Mouse (Mus musculus): ENCODE measurements at regions not wholly inside any gene's neighbourhood (a gene's known extent, or its start where the extent isn't known, plus 50 kb on each side); places are given as distances from the start of the nearest gene placed in this dataset.

DNA sequence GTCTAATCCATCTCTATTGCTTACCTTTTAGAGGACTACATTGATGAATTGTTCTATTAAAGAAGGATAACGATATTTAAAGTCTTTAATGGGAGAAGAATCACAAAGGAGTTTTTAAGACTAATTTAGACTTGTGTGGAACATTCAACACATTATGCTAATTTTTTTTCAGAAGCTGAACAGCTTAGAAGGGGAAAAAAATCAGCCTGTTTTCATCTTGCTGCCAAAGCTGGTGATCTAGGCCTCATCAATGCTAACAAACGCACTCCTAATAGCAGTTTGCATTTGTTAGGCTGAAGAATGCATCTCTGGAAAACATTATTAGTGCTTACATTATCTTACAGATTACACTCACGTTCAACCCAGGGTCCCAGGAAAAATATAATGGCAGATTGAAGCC, 126.2 kb downstream of the 9530068E07Rik start:
- no peaks in the 10 kb centered on the region for H3K27me3 ChIP-seq (ENCODE audit: control insufficient read depth, insufficient read depth, low read length)
- H3K79me2 ChIP-seq (ENCODE audit: control insufficient read depth, insufficient read depth, low read length): no peaks in the 10 kb centered on the region
- WGBS: 83% methylated on average over 3 of the region's 3 CpGs
- H3K27ac ChIP-seq (replicated peaks; ENCODE audit: insufficient read depth, low read depth, low read length): no peak overlapping the region
- H3K36me3 ChIP-seq (ENCODE audit: control insufficient read depth, insufficient read depth, low read length): no peaks in the 10 kb centered on the region
- H3K4me3 ChIP-seq (ENCODE audit: insufficient read depth, low read depth, low read length): no peak overlapping the region
- TF ChIP-seq CTCF (IDR thresholded peaks at IDR 0.05; ENCODE audit: low read depth, low read length): no peak
- no peak for TF ChIP-seq POLR2A (IDR thresholded peaks at IDR 0.05; ENCODE audit: extremely low read depth, insufficient read depth, low read length)
- DNase-seq (ENCODE audit: extremely low read depth, low read depth, low spot score): no peak
- no peaks in the 10 kb centered on the region for H3K4me1 ChIP-seq (ENCODE audit: control insufficient read depth, insufficient read depth, low read length)
- H3K9ac ChIP-seq (ENCODE audit: low read depth, low read length): no peak overlapping the region

- H3K4me3 ChIP-seq (ENCODE audit: insufficient read depth, low read depth, low read length): no peak overlapping the region
- H3K4me1 ChIP-seq (ENCODE audit: control insufficient read depth, insufficient read depth, low read length): no peaks in the 10 kb centered on the region
- no peak overlapping the region for H3K9ac ChIP-seq (ENCODE audit: low read depth, low read length)
- no peak for DNase-seq (ENCODE audit: extremely low read depth, low read depth, low spot score)
- no peaks in the 10 kb centered on the region for H3K36me3 ChIP-seq (ENCODE audit: control insufficient read depth, insufficient read depth, low read length)
- 75% methylated on average over 4 of the region's 4 CpGs for WGBS
- H3K27me3 ChIP-seq (ENCODE audit: control insufficient read depth, insufficient read depth, low read length): no peaks in the 10 kb centered on the region
- H3K27ac ChIP-seq (replicated peaks; ENCODE audit: insufficient read depth, low read depth, low read length): no peak overlapping the region
- no peak for TF ChIP-seq CTCF (IDR thresholded peaks at IDR 0.05; ENCODE audit: low read depth, low read length)
- no peak for TF ChIP-seq POLR2A (IDR thresholded peaks at IDR 0.05; ENCODE audit: extremely low read depth, insufficient read depth, low read length)
- H3K79me2 ChIP-seq (ENCODE audit: control insufficient read depth, insufficient read depth, low read length): no peaks in the 10 kb centered on the region
Observed at GRCm38 (mm10) chr11:52523191-52523590, 127.0 kb downstream of the 9530068E07Rik start.

DNA sequence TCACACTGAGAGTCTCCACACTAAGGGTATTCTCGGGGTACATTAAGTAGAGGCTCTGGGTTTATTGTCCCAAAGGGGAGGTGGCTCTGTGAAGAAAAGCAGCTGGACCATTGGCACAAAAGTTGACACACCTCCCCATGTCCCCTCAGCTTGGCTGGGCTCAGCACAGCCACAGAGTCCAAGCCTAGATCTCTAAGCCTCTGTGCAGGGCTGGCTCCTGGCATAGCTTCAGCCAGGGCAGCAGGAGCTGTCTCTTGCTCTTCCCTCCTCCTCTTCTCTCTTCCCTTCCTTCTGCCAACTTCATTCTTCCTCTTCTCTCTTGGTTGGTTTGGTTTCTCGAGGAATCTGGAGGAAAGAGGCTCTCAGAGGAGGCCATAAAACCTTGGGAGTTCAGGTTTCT, 127.4 kb downstream of the 9530068E07Rik start:
- H3K4me3 ChIP-seq (ENCODE audit: insufficient read depth, low read depth, low read length): no peak overlapping the region
- no peaks in the 10 kb centered on the region for H3K4me1 ChIP-seq (ENCODE audit: control insufficient read depth, insufficient read depth, low read length)
- 53% methylated on average over 2 of the region's 2 CpGs for WGBS
- no peaks in the 10 kb centered on the region for H3K79me2 ChIP-seq (ENCODE audit: control insufficient read depth, insufficient read depth, low read length)
- no peaks in the 10 kb centered on the region for H3K27me3 ChIP-seq (ENCODE audit: control insufficient read depth, insufficient read depth, low read length)
- TF ChIP-seq POLR2A (IDR thresholded peaks at IDR 0.05; ENCODE audit: extremely low read depth, insufficient read depth, low read length) (no peak), CTCF (IDR thresholded peaks at IDR 0.05; ENCODE audit: low read depth, low read length) (no peak)
- no peak overlapping the region for H3K9ac ChIP-seq (ENCODE audit: low read depth, low read length)
- no peak overlapping the region for H3K27ac ChIP-seq (replicated peaks; ENCODE audit: insufficient read depth, low read depth, low read length)
- no peak for DNase-seq (ENCODE audit: extremely low read depth, low read depth, low spot score)
- no peaks in the 10 kb centered on the region for H3K36me3 ChIP-seq (ENCODE audit: control insufficient read depth, insufficient read depth, low read length)

DNA sequence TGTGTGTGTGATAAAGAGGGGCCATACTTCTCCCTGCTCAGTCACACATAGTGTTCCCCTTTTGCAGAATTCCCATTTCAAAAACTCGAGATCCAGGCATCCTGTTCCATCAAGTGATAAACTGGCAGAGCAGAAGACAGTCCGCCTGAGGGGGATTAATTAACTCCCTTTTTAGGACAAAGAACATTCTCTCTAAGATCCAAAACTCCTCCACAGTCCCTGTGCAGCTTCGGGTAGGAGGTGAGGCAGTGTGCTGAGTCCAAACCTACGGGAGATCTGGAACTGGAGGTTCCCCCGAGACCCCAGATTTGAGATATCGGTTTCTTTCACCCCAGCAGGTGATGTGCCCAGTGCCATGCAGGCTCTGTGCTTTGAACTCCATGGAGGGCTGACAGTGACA, 129.2 kb downstream of the 9530068E07Rik start:
- 65% methylated on average over 6 of the region's 6 CpGs for WGBS
- Histone ChIP-seq H3K27me3 (ENCODE audit: control insufficient read depth, insufficient read depth, low read length) (no peaks in the 10 kb centered on the region), H3K27ac (replicated peaks; ENCODE audit: insufficient read depth, low read depth, low read length) (no peak overlapping the region), H3K4me3 (ENCODE audit: insufficient read depth, low read depth, low read length) (no peak overlapping the region), H3K79me2 (ENCODE audit: control insufficient read depth, insufficient read depth, low read length) (no peaks in the 10 kb centered on the region), H3K36me3 (ENCODE audit: control insufficient read depth, insufficient read depth, low read length) (no peaks in the 10 kb centered on the region), H3K9ac (ENCODE audit: low read depth, low read length) (no peak overlapping the region), H3K4me1 (ENCODE audit: control insufficient read depth, insufficient read depth, low read length) (no peaks in the 10 kb centered on the region)
- no peak for DNase-seq (ENCODE audit: extremely low read depth, low read depth, low spot score)
- TF ChIP-seq CTCF (IDR thresholded peaks at IDR 0.05; ENCODE audit: low read depth, low read length): no peak
- no peak for TF ChIP-seq POLR2A (IDR thresholded peaks at IDR 0.05; ENCODE audit: extremely low read depth, insufficient read depth, low read length)

GRCm38 (mm10) chr11:52526306-52526705, 130.1 kb downstream of the 9530068E07Rik start:
- no peaks in the 10 kb centered on the region for H3K27me3 ChIP-seq (ENCODE audit: control insufficient read depth, insufficient read depth, low read length)
- TF ChIP-seq CTCF (IDR thresholded peaks at IDR 0.05; ENCODE audit: low read depth, low read length) (no peak), POLR2A (IDR thresholded peaks at IDR 0.05; ENCODE audit: extremely low read depth, insufficient read depth, low read length) (no peak)
- no peak for DNase-seq (ENCODE audit: extremely low read depth, low read depth, low spot score)
- H3K36me3 ChIP-seq (ENCODE audit: control insufficient read depth, insufficient read depth, low read length): no peaks in the 10 kb centered on the region
- no peak overlapping the region for H3K27ac ChIP-seq (replicated peaks; ENCODE audit: insufficient read depth, low read depth, low read length)
- WGBS: 75% methylated on average over 6 of the region's 6 CpGs
- no peak overlapping the region for H3K9ac ChIP-seq (ENCODE audit: low read depth, low read length)
- no peak overlapping the region for H3K4me3 ChIP-seq (ENCODE audit: insufficient read depth, low read depth, low read length)
- no peaks in the 10 kb centered on the region for H3K79me2 ChIP-seq (ENCODE audit: control insufficient read depth, insufficient read depth, low read length)
- no peaks in the 10 kb centered on the region for H3K4me1 ChIP-seq (ENCODE audit: control insufficient read depth, insufficient read depth, low read length)

DNA sequence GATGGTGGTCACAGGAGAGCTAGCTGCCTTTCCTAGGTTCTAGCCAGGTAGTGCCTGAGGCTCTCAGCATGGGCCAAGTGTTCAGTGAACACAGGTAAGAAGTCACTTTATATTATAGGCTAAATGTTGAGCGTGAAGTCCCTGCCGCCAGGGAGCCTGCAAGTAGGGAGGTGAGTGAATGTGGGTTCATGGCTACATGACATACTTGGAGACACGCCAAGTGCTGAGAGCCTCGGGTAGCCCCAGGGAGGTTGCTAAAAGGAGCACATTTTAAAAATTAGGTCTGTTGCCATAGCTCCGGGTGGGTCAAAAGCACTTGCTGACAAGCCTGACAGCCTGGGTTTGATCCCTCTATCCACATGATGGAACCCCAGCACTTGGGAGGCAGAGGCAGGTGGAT, 137.2 kb downstream of the 9530068E07Rik start:
- Histone ChIP-seq H3K79me2 (ENCODE audit: control insufficient read depth, insufficient read depth, low read length) (no peaks in the 10 kb centered on the region), H3K27ac (replicated peaks; ENCODE audit: insufficient read depth, low read depth, low read length) (no peak overlapping the region), H3K9ac (ENCODE audit: low read depth, low read length) (no peak overlapping the region), H3K4me1 (ENCODE audit: control insufficient read depth, insufficient read depth, low read length) (no peaks in the 10 kb centered on the region), H3K27me3 (ENCODE audit: control insufficient read depth, insufficient read depth, low read length) (no peaks in the 10 kb centered on the region), H3K4me3 (ENCODE audit: insufficient read depth, low read depth, low read length) (no peak overlapping the region), H3K36me3 (ENCODE audit: control insufficient read depth, insufficient read depth, low read length) (no peaks in the 10 kb centered on the region)
- DNase-seq (ENCODE audit: extremely low read depth, low read depth, low spot score): no peak
- WGBS: 68% methylated on average over 5 of the region's 5 CpGs
- TF ChIP-seq POLR2A (IDR thresholded peaks at IDR 0.05; ENCODE audit: extremely low read depth, insufficient read depth, low read length): no peak
- no peak for TF ChIP-seq CTCF (IDR thresholded peaks at IDR 0.05; ENCODE audit: low read depth, low read length)
